Mouse (Mus musculus) cortical plate, adult 2 months (tissue): ENCODE measurements around the gene Crtc2.

Experiments used
- CTCF ChIP-seq: fragments of 200-500 bp; IDR thresholded peaks from 2 replicates; pipeline ENCODE4 v1.5.1; 2011; ENCODE audit warnings: mild to moderate bottlenecking, control low read depth, low read length; ENCODE audit not compliant: insufficient read depth; ENCODE audit errors: extremely low read depth
- POLR2A ChIP-seq: fragments of 200-500 bp; IDR thresholded peaks from 2 replicates; pipeline ENCODE4 v1.6.1; 2011; ENCODE audit warnings: mild to moderate bottlenecking, low read length, control low read depth; ENCODE audit not compliant: insufficient read depth; ENCODE audit errors: extremely low read depth

- TF ChIP-seq POLR2A (no peak), CTCF (no peak)
Measured at GRCm38 (mm10) chr3:90250791-90251190, 3.2 kb upstream of the Crtc2 start.
